In the genomic region with DNA sequence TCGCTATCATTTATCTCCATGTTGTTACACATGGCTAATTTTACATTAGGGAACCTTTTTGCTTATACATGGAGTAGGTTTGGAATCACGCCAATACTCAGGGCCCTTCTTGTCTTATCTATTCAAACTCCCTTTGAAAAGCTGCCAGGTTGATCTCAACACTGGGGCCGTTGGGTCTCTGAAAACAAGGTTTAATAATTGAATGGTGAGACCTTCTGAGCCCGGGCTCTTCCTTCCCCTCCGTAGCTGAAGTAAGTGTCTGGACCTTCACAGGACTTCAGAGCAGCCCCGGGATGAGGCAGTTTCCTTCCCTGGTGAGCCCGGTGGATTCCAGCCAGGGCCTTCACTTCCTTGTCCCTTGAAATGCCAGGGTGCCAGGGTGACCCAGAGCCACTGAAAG, we compare ENCODE assay signal across 9 mouse cellular contexts. TPM values are rescaled to one million over a fixed set of nuclear protein-coding genes. Genes with fewer than 3 reads are reported as not detected.
DNase-seq lines count a peak whose midpoint lies in the region; ATAC-seq and TF ChIP-seq lines count a peak whose summit lies in the region.
"Had no signal": no experiment of that assay in that cellular context is flagged by ENCODE, and none has a peak within 500 bp of the region (broad histone marks: within the 10 kb centered on the region; RNA-seq: fewer than 3 reads in every experiment).

No protein-coding gene starts in this region.

- no peak for TF ChIP-seq CTCF in MEL (IDR thresholded peaks at IDR 0.05 in 2 of 3, conservative IDR thresholded peaks at IDR 0.05 in 1 of 3; ENCODE audit: control insufficient read depth in 1 of 3, insufficient read depth in 1 of 3, low read depth in 2 of 3, low read length in 3 of 3, poor library complexity in 1 of 3, severe bottlenecking in 1 of 3)

- peak overlapping the region; percentile 53 for H3K9ac ChIP-seq in MEL (ENCODE audit: control insufficient read depth, low read depth, low read length, poor library complexity, severe bottlenecking)
- H3K9ac ChIP-seq: embryonic facial prominence, embryonic 15.5 days had no signal

- TF ChIP-seq POLR2A in MEL (IDR thresholded peaks at IDR 0.05; ENCODE audit: control insufficient read depth in 1 of 2, insufficient read depth in 1 of 2, low read depth in 1 of 2, low read length in 2 of 2, poor library complexity in 1 of 2): no peak

- H3K36me3 ChIP-seq in MEL (ENCODE audit: control insufficient read depth in 1 of 2, insufficient read depth in 2 of 2, low read length in 2 of 2): peaks cover 0 to 29% of the 10 kb centered on the region in 2 experiments; a peak in 2 of 4 replicates
- H3K36me3 ChIP-seq: embryonic facial prominence, embryonic 15.5 days had no signal

- TF ChIP-seq EP300 in MEL (IDR thresholded peaks at IDR 0.05; ENCODE audit: low read depth in 1 of 2, low read length in 2 of 2): peak; percentile 84 to 86

- no peak for ATAC-seq in frontal cortex, adult (ENCODE audit: low TSS enrichment)

- H3K4me1 ChIP-seq in MEL (ENCODE audit: control insufficient read depth in 1 of 2, insufficient read depth in 2 of 2, low read length in 2 of 2): peaks cover 12 to 34% of the 10 kb centered on the region in 2 experiments

- peaks cover 10% of the 10 kb centered on the region for H3K79me2 ChIP-seq in MEL (ENCODE audit: control insufficient read depth, insufficient read depth, low read length, poor library complexity)

- H3K9me3 ChIP-seq in MEL (replicated peaks; ENCODE audit: insufficient read depth, low read length): no peaks in the 10 kb centered on the region
- H3K9me3 ChIP-seq: embryonic facial prominence, embryonic 15.5 days had no signal

- H3K4me3 ChIP-seq in MEL (ENCODE audit: control insufficient read depth in 1 of 2, insufficient read depth in 1 of 2, low read depth in 2 of 2, low read length in 2 of 2): peak overlapping the region in 1 of 2 experiments; percentile 14; a peak in 1 of 4 replicates
- H3K4me3 ChIP-seq: embryonic facial prominence, embryonic 15.5 days; myocyte had no signal

- peak; percentile 87 for DNase-seq in MEL (ENCODE audit: low read depth, low spot score)
- peak; percentile 68 for DNase-seq in adrenal gland, postnatal 14 days
- DNase-seq in heart, postnatal 4 days: peak; percentile 17
- peak; percentile 10 to 36 for DNase-seq in lung, adult 18-20 months
- DNase-seq in ovary, postnatal 10 days (ENCODE audit: low spot score): no peak
- no peak for DNase-seq in ovary, postnatal 36 days (ENCODE audit: low spot score)

- H3K27ac ChIP-seq in MEL (ENCODE audit: control insufficient read depth, low read depth, low read length): peak overlapping the region; percentile 81
- H3K27ac ChIP-seq: embryonic facial prominence, embryonic 15.5 days had no signal

- TF ChIP-seq RAD21 in MEL (IDR thresholded peaks at IDR 0.05; ENCODE audit: low read depth, low read length): no peak

- no peaks in the 10 kb centered on the region for H3K27me3 ChIP-seq in MEL (ENCODE audit: control insufficient read depth in 1 of 2, insufficient read depth in 2 of 2, low read length in 2 of 2)
- H3K27me3 ChIP-seq: embryonic facial prominence, embryonic 15.5 days had no signal

TF ChIP-seq in MEL, 35 proteins besides CTCF, POLR2A, EP300 and RAD21:
- peak; percentile 78; the same call in 1 of the 2 replicates for TF ChIP-seq MEF2A (IDR thresholded peaks at IDR 0.05; ENCODE audit: extremely low read depth, insufficient replicate concordance, low read depth, low read length, poor library complexity, severe bottlenecking)
- TF ChIP-seq MAZ (IDR thresholded peaks at IDR 0.05; ENCODE audit: low read depth, low read length): 0 out of 2 replicates have a peak, but pooled peaks have one; percentile 49
- no peak for TF ChIP-seq E2F4 (IDR thresholded peaks at IDR 0.05; ENCODE audit: borderline replicate concordance, low read depth, low read length)
- peak; percentile 49; the same call in 1 of the 2 replicates for TF ChIP-seq MAFK (IDR thresholded peaks at IDR 0.05; ENCODE audit: borderline replicate concordance, low read depth, low read length)
- peak; percentile 69; the same call in 1 of the 2 replicates for TF ChIP-seq MXI1 (IDR thresholded peaks at IDR 0.05; ENCODE audit: low read depth, low read length)
- peak; percentile 51; the same call in 1 of the 2 replicates for TF ChIP-seq BHLHE40 (IDR thresholded peaks at IDR 0.05; ENCODE audit: borderline replicate concordance, low read depth, low read length)
- TF ChIP-seq HCFC1 (IDR thresholded peaks at IDR 0.05; ENCODE audit: low read depth, low read length): no peak
- TF ChIP-seq RCOR1 (IDR thresholded peaks at IDR 0.05; ENCODE audit: low read depth, low read length): peak; percentile 97
- TF ChIP-seq USF2 (IDR thresholded peaks at IDR 0.05; ENCODE audit: borderline replicate concordance in 1 of 2, insufficient read depth in 1 of 2, low read depth in 1 of 2, low read length in 2 of 2): no peak
- TF ChIP-seq TAL1 (IDR thresholded peaks at IDR 0.05; ENCODE audit: low read length): peak; percentile 10; the same call in 1 of the 2 replicates
- TF ChIP-seq MYC (IDR thresholded peaks at IDR 0.05; ENCODE audit: low read depth, low read length): peak; percentile 53; the same call in 1 of the 2 replicates
- TF ChIP-seq GATA1 (IDR thresholded peaks at IDR 0.05; ENCODE audit: low read depth, low read length): peak; percentile 87
- peak; percentile 74 for TF ChIP-seq SIN3A (IDR thresholded peaks at IDR 0.05; ENCODE audit: low read length)
- peak; percentile 94 for TF ChIP-seq ETS1 (IDR thresholded peaks at IDR 0.05; ENCODE audit: low read depth, low read length)
- peak; percentile 76 for TF ChIP-seq TCF12 (IDR thresholded peaks at IDR 0.05; ENCODE audit: low read depth, low read length)
- TF ChIP-seq MYB (IDR thresholded peaks at IDR 0.05; ENCODE audit: low read depth, low read length): peak; percentile 71
- TF ChIP-seq TBP (IDR thresholded peaks at IDR 0.05; ENCODE audit: low read depth, low read length): peak; percentile 58; the same call in 1 of the 2 replicates
- TF ChIP-seq ZMIZ1 (IDR thresholded peaks at IDR 0.05; ENCODE audit: low read depth, low read length): no peak
- no peak for TF ChIP-seq POLR2AphosphoS2 (IDR thresholded peaks at IDR 0.05; ENCODE audit: low read length)
- TF ChIP-seq SMC3 (IDR thresholded peaks at IDR 0.05; ENCODE audit: low read depth, low read length): 0 out of 2 replicates have a peak, but pooled peaks have one; percentile 8

RNA-seq across cellular contexts. Expression of a gene that starts 5.6 kb away (rescaled TPM):
- total RNA-seq in MEL (2012; rRNA removed): 3.1 and 4.5 TPM in 2 replicates
- polyA plus RNA-seq in MEL (2012; ENCODE audit: insufficient read depth in 1 of 2, insufficient read length in 2 of 2, low read depth in 1 of 2, low replicate concordance in 2 of 2, missing spikeins in 1 of 2): 10 to 100 TPM in 1 of 2 experiments, not detected in 1; 10.6 TPM
- 31.8 and 33.6 TPM in 2 replicates for total RNA-seq in adrenal gland, postnatal 14 days (2021)
- total RNA-seq in heart, postnatal 4 days (2021): 1 to 10 TPM; 3.6 to 5.2 TPM

Comparison
In these comparisons a context has a peak if more than half of its experiments do, and no peak if none do; other contexts are left out.
1. DNase-seq: peak in MEL (single experiment), adrenal gland, postnatal 14 days (single experiment), heart, postnatal 4 days (single experiment) and lung, adult 18-20 months (2 of 2); none in ovary, postnatal 10 days (single experiment) and ovary, postnatal 36 days (single experiment).